Mouse (Mus musculus) bone marrow macrophage, adult 2 months (primary cell): ENCODE results near the gene B4galnt2.

Source experiments
- CTCF ChIP-seq: IDR thresholded peaks from 2 replicates; pipeline ENCODE4 v1.5.1; 2012; ENCODE audit warnings: low read depth, mild to moderate bottlenecking, low read length, moderate library complexity
- POLR2A ChIP-seq: IDR thresholded peaks from 2 replicates; pipeline ENCODE4 v1.6.1; 2012; ENCODE audit warnings: mild to moderate bottlenecking, low read depth, low read length, borderline replicate concordance

DNA sequence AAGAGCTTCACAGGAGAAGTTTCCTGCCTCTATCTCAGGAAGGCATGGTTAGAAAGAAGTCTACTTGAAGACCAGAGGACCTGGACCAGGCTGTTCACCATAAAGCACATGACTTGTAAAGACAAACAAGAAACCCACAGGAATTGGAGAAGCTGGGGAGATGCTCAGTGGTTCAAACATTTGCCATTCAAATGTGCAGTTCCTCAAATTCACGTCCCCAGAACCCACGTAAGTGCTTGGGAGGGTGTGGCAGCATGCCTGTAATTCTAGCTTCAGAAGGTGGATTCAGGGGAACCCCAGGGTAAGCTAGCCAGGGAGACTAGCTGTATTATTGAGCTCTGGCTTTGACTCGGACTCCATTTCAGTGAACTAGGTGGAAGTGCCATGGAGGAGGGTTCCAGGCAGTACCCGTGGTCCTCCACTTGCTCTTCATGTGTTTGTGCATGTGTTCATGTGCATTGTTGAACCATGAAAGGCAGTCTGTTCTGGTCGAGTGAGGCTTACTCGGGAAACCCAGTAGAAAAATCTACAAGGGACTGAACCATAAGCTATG, 44.7 kb downstream of the B4galnt2 start:
- TF ChIP-seq CTCF: no peak
- no peak for TF ChIP-seq POLR2A
